Mouse (Mus musculus): ENCODE measurements around the gene Anxa8.

The Anxa8 gene

DNA sequence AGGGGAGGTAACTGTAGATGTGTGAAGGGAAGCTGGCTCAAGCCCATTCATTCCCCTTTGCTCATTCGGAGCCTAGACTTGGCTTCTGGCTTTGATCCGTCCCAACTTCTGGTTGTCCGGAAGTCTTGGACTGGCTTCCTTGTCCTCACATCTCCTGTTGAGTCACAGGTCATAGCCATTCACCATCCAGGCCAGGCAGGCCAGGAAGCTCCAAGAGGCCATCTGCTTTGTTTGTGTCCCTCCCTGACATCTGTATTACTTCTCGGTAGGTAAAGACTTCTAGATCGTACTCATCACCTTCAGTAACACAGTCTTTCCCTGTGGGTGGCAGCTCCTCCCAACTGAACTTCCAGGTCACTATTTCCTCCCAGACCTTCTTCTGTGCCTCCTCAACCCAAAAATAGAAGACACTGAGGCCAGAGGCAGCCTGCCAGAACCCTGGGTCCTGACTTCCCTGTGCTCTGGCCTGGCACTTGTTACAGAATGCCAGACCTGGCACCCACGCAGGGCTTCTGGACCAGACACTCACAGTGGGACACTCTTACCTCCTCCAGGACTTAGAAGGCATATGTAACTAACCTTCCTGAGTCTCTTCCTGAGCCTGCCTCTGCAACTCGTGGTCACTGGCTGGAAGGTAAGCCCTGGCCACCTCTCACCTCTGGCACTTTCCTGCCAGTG, 33.4 kb downstream of the Anxa8 start:
- DNase-seq (ENCODE audit: low spot score), result no peak

DNA sequence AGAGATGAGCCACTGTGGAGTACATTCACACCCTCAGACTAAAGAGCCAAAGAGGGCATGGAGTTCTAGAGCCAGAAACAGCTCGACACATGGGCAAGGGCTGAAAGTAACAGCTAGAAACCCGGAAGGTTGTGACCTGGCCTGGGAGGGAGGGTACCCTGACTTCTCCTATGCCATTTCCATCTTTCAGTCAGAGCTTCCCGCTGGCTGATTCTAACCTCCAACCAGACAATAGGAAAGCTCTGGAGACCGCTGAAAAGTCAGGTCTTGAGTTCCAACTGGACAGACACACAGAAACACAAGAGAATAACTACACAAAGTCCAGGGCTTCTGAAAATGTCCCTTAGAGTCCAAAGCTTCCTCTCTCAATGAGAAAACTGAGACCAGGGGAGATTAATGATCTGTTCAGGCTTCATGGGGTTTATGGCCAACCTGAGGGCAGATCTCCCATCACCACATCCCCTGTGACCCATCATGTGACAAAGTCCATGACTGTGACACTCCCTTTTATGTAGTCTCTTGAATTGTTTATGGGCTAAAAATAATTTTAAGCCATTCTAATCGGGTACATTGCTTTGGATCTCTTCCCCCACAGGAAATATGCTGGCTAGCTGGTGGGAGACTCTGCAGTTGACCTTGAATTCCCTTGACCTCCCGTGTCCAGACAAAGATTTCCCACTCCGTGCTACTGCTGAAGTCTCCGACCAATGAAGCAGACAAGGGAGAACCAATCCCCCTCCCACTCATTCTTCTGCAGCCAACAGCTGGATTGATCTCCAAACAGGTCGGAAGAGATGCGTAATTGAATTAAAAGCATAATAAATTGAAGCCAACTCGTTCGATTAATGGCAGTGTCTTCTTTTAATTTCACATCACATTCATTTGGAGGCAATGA, 34.5 kb downstream of the Anxa8 start:
- DNase-seq (ENCODE audit: low spot score), result no peak

DNA sequence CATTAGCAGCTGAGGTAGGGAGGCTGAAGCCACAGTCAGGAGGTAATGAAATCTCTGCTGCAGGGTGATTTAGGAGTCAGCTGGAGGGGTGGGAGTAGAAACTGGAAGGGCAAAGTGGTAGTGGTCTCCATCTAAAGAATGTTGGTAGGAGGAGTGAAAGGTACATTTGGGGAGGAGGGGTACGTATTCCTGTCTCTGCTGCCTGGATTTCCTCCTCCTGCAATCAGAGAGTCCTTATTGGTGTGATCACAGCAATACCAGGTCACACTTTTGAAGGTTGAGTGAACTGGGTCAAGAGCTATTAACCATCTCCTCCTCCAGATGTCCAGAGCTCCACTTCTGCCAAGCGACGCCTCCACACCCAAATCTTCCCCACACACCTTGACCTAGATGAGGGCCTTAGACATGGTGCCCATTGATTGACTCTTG, 35.2 kb downstream of the Anxa8 start:
- no peak for DNase-seq (ENCODE audit: low spot score)

DNA sequence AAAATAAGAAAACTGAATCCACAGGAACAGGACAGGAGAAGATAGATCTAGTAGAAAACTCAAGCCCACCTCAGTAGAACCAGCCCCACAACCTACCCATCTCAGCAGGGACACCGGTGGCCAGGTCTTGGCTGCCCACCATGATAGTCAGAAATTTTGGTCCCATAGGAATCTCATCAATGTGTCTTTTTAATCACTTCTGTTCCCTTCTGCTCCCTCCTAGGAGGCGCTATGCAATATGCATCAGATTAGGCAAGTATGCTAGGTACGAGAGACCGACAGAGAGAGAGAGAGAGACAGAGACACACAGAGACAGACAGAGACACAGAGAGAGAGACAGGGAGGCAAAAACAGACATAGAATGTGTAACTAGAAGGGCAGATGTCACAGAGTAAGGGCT, 35.9 kb downstream of the Anxa8 start:
- DNase-seq (ENCODE audit: low spot score), result no peak

- no peak for DNase-seq (ENCODE audit: low spot score)
These were observed 45.4 kb downstream of the Anxa8 start for GRCm38 (mm10) chr14:34131216-34131615.

- no peak for DNase-seq (ENCODE audit: low spot score)
These were observed 49.6 kb downstream of the Anxa8 start for GRCm38 (mm10) chr14:34135391-34135790.

DNA sequence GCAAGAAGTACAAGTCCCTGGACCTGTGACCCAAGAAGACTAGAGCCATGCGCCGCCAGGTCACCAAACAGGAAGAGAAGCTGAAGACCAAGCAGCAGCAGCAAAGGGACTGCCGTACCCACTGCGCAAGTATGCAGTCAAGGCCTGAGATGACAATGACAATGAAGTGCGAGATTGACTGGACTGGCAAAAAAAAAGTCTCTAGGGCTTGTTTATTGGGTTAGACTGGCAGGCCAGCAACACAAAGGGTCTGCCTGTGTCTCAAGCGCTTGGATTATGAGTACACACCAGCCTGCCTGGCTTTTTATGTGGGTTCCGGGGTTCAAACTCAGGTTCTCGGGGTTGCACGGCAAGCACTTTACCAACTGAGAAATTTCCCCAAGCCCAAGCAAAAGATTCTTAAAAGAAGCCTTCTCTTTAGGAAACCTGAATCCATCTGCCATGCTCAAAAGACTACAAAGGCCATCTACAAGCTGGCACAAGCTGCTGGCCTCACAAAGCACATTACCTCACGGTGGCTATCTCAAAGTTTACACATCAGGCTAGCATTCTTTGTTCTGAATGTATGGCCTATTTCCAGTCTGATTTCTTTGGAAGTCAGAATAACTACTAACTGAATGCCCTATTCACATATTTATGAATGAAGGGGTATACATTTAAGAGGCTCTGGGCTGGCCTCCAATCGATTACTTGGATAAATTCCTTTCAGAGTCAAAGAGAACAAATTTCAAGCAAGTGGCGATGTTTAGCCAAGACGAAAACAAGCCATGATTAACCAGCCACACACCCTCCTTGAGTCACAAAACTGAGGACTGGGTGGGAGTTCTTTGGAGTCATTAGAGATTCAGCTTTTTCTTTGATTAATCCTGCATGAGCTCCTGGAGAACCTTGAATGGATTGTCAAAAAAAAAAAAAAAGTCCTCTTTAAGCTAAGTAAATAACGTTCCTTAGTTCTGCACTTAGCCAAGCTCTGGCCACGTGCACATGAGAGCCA, 54.2 kb downstream of the Anxa8 start:
- no peak for DNase-seq (ENCODE audit: low spot score)

DNA sequence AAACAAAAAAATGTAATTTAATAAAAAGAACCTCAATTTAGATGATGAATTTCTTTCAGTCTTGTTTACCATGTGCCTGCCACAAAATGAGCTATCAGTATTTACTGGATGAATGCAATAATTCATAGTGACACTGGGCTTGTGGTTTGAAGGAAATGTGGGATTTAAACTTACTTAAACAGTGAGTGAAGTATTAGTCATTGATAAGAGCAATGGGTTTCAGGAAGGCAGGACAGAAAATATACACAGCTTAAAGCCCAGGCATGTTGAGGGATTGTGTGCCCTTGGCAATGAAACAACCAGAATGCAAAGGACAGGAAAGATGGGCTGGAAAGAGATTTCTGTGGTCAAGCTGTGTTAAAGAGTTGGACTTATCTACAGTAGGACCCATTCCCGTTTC, 56.5 kb downstream of the Anxa8 start:
- DNase-seq (ENCODE audit: low spot score), result no peak

DNA sequence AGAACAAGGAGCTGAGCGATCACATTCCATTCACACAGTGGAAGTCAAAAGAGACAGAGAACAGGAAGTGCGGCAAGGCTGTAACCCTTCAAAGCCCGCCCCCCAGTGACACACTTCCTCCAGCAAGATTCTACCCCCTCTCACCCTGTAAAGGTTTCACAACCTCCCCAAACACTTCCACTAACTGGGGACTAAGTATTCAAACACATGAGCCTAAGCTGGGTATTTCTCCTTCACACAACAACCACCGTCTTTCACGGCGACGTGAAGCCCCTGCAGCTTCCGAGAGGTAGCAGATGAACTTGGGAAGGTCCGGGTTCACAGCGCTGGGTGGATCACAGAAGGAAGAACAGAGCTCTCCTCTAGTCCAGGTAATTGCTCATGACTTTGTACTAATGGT, 57.1 kb downstream of the Anxa8 start:
- DNase-seq (ENCODE audit: low spot score), result no peak
